Mouse (Mus musculus) urinary bladder, adult 2 months (tissue): ENCODE results near the gene Gm10352. TPM values are rescaled to one million over a fixed set of nuclear protein-coding genes. Genes with fewer than 3 reads are reported as not detected.
"Not testable (repeated sequence)": the region's sequence is repeated elsewhere in the genome, so short reads cannot be mapped to it uniquely, and the experiment has no call there.

Experiments used
- DNase-seq: peaks from one replicate; pipeline ENCODE4 v3.0.0; 2022; ENCODE audit warnings: low spot score
- polyA plus RNA-seq: library from polyadenylated mRNA; depleted of rRNA; stranded (reverse); fragments of >200 nt; gene quantifications from 2 replicates; pipeline ENCODE4 v1.2.3, GENCODE M21; 2012; rRNA removed

Gene Gm10352
- not detected in 2 replicates for polyA plus RNA-seq

GRCm38 (mm10) chrY:2900689-2901088, at the start of gene Gm10352:
Gm10352 (plus strand) TSS chrY:2900989.
- DNase-seq, result not testable (repeated sequence)

GRCm38 (mm10) chrY:2932282-2932681, 31.5 kb downstream of the Gm10352 start, which contains the start of gene Gm29289:
Gm29289 (plus strand) TSS chrY:2932582.
- not testable (repeated sequence) for DNase-seq

Other genes starting within 250 kb of the Gm10352 start
- gene Sry, start 237.3 kb upstream of the Gm10352 start, polyA plus RNA-seq, result not detected in 2 replicates
- not detected in 2 replicates for gene H2al2b, start 180.3 kb upstream of the Gm10352 start, polyA plus RNA-seq
- gene Gm4064, start 104.8 kb upstream of the Gm10352 start, polyA plus RNA-seq, result not detected in 2 replicates
- gene Rbmy, start 70.3 kb upstream of the Gm10352 start, polyA plus RNA-seq, result not detected in 2 replicates
- not detected in 2 replicates for gene Gm10256, start 70.3 kb upstream of the Gm10352 start, polyA plus RNA-seq
- gene Gm29289, start 31.6 kb downstream of the Gm10352 start, polyA plus RNA-seq, result not detected in 2 replicates